ENCODE assay signal across 7 mouse cellular contexts in genomic region chr17:78233873-78234272, GRCm38 (mm10).
"Had no signal": no experiment of that assay in that cellular context is flagged by ENCODE, and none has a peak within 500 bp of the region (broad histone marks: within the 10 kb centered on the region; RNA-seq: fewer than 3 reads in every experiment).

No protein-coding gene starts in this region.

- ATAC-seq: lung, postnatal 0 days; midbrain, embryonic 13.5 days had no signal

- DNase-seq: kidney, postnatal 10 days; kidney, postnatal 4 days; lung, adult 2 months; lung, postnatal 36 days; thymus, postnatal 4 days had no signal
